Comparison of ENCODE assay signal across 7 mouse cellular contexts in the genomic region with DNA sequence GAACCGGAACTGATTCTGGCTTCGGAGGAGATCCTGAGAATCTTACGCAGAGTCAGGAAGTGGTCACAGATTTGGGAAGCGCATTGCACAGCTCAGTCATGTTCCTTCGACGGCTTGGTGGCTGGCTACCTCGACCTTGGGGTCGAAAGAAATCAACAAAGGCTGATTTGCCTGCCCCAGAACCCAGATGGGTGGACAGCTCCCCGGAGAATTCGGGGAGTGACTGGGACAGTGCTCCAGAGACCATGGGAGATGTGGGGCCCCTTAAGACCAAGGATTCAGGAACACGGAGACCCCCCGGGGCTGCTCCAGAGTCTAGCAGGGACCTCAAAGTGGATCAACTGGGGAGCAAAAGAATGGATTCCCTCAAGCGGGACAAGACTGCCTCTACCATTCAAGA. TPM values are rescaled to one million over a fixed set of nuclear protein-coding genes. Genes with fewer than 3 reads are reported as not detected.
DNase-seq lines count a peak whose midpoint lies in the region; ATAC-seq and TF ChIP-seq lines count a peak whose summit lies in the region.

No protein-coding gene starts in this region.

- no peak for TF ChIP-seq POLR2A in limb, embryonic 14.5 days (IDR thresholded peaks at IDR 0.05; ENCODE audit: borderline replicate concordance, extremely low read depth, insufficient read depth, insufficient read length)

- no peak for DNase-seq in lung, embryonic 14.5 days
- DNase-seq in lung, postnatal 10 days: no peak
- DNase-seq in forebrain, embryonic 10.5 days (ENCODE audit: extremely low spot score, low spot score): no peak
- DNase-seq in limb, embryonic 14.5 days (ENCODE audit: low spot score): no peak
- DNase-seq in right cerebral cortex, postnatal 10 days (ENCODE audit: low spot score in 2 of 2): no peak
- DNase-seq in cerebellum, adult 9-11 months: no peak

- TF ChIP-seq CTCF in lung, embryonic 14.5 days (IDR thresholded peaks at IDR 0.05; ENCODE audit: low read depth): no peak

- peak overlapping the region; percentile 48 for H3K4me3 ChIP-seq in lung, embryonic 14.5 days (ENCODE audit: low read depth, low read length)
- H3K4me3 ChIP-seq in forebrain, embryonic 10.5 days: peak overlapping the region; percentile 68
- H3K4me3 ChIP-seq in limb, embryonic 14.5 days (replicated peaks; ENCODE audit: low read length): peak overlapping the region; percentile 62
- H3K4me3 ChIP-seq in stomach, embryonic 14.5 days (ENCODE audit: low read depth, low read length): peak overlapping the region; percentile 40

- no peaks in the 10 kb centered on the region for H3K27me3 ChIP-seq in lung, embryonic 14.5 days (ENCODE audit: insufficient read depth, low read length)
- H3K27me3 ChIP-seq in forebrain, embryonic 10.5 days (ENCODE audit: poor library complexity, severe bottlenecking): no peaks in the 10 kb centered on the region
- no peaks in the 10 kb centered on the region for H3K27me3 ChIP-seq in limb, embryonic 14.5 days (ENCODE audit: control insufficient read depth, insufficient read depth, low read length)
- H3K27me3 ChIP-seq in stomach, embryonic 14.5 days (ENCODE audit: control insufficient read depth, insufficient read depth, low read length): no peaks in the 10 kb centered on the region

- no peaks in the 10 kb centered on the region; the same call in 1 of the 2 replicates for H3K4me1 ChIP-seq in lung, embryonic 14.5 days (ENCODE audit: insufficient read depth)
- H3K4me1 ChIP-seq in forebrain, embryonic 10.5 days: peaks cover 43% of the 10 kb centered on the region
- peaks cover 16% of the 10 kb centered on the region for H3K4me1 ChIP-seq in limb, embryonic 14.5 days (ENCODE audit: control insufficient read depth, insufficient read depth, low read length)
- H3K4me1 ChIP-seq in stomach, embryonic 14.5 days (ENCODE audit: control insufficient read depth, insufficient read depth, low read length): peaks cover 17% of the 10 kb centered on the region

- H3K9ac ChIP-seq in lung, embryonic 14.5 days: peak overlapping the region; percentile 74
- H3K9ac ChIP-seq in limb, embryonic 14.5 days (ENCODE audit: low read depth, low read length, severe bottlenecking): peak overlapping the region; percentile 77
- H3K9ac ChIP-seq in stomach, embryonic 14.5 days (replicated peaks; ENCODE audit: low read depth, low read length): peak overlapping the region; percentile 41

- peak overlapping the region; percentile 79 for H3K4me2 ChIP-seq in lung, embryonic 14.5 days
- H3K4me2 ChIP-seq in limb, embryonic 14.5 days (replicated peaks; ENCODE audit: low read depth, low read length, severe bottlenecking): peak overlapping the region; percentile 84
- peak overlapping the region; percentile 60 for H3K4me2 ChIP-seq in stomach, embryonic 14.5 days (replicated peaks; ENCODE audit: low read depth, low read length)

- H3K27ac ChIP-seq in lung, embryonic 14.5 days (ENCODE audit: low read depth): no peak overlapping the region
- peak overlapping the region; percentile 87 for H3K27ac ChIP-seq in forebrain, embryonic 10.5 days
- no peak overlapping the region for H3K27ac ChIP-seq in limb, embryonic 14.5 days (replicated peaks; ENCODE audit: low read depth, low read length)
- H3K27ac ChIP-seq in stomach, embryonic 14.5 days (ENCODE audit: low read length): no peak overlapping the region

- no peaks in the 10 kb centered on the region for H3K9me3 ChIP-seq in lung, embryonic 14.5 days (ENCODE audit: low read depth, low read length)
- no peaks in the 10 kb centered on the region for H3K9me3 ChIP-seq in forebrain, embryonic 10.5 days
- no peaks in the 10 kb centered on the region for H3K9me3 ChIP-seq in limb, embryonic 14.5 days (ENCODE audit: control insufficient read depth, low read length)
- H3K9me3 ChIP-seq in stomach, embryonic 14.5 days (ENCODE audit: control insufficient read depth, low read depth, low read length): no peaks in the 10 kb centered on the region

- ATAC-seq in lung, embryonic 14.5 days (ENCODE audit: insufficient read depth): no peak
- ATAC-seq in limb, embryonic 14.5 days (ENCODE audit: low FRiP score, low read depth): no peak
- ATAC-seq in stomach, embryonic 14.5 days (ENCODE audit: insufficient number of reproducible peaks, insufficient read depth, low FRiP score, low read depth): no peak

- peaks cover 27% of the 10 kb centered on the region; the same call in 1 of the 2 replicates for H3K36me3 ChIP-seq in lung, embryonic 14.5 days (ENCODE audit: insufficient read depth)
- H3K36me3 ChIP-seq in forebrain, embryonic 10.5 days (replicated peaks): peaks cover 43% of the 10 kb centered on the region
- peaks cover 25% of the 10 kb centered on the region for H3K36me3 ChIP-seq in limb, embryonic 14.5 days (ENCODE audit: control insufficient read depth, insufficient read depth, low read length)
- peaks cover 10% of the 10 kb centered on the region for H3K36me3 ChIP-seq in stomach, embryonic 14.5 days (ENCODE audit: control insufficient read depth, insufficient read depth, low read length)

- WGBS in lung, embryonic 14.5 days: 52% methylated on average over 13 of the region's 13 CpGs
- WGBS in forebrain, embryonic 10.5 days: 77% methylated on average over 13 of the region's 13 CpGs
- 69% methylated on average over 13 of the region's 13 CpGs for WGBS in limb, embryonic 14.5 days
- WGBS in stomach, embryonic 14.5 days: 60% methylated on average over 13 of the region's 13 CpGs

RNA-seq across cellular contexts. Expression of a gene that starts 0.8 kb away (rescaled TPM):
- 6.8 and 7.6 TPM in 2 replicates for polyA plus RNA-seq in lung, embryonic 14.5 days (2014; fragmentation: Nextera tagmentation; extraction: Ambion mirVana)
- 7.8 and 10.6 TPM in 2 replicates for polyA plus RNA-seq in forebrain, embryonic 10.5 days (2016; fragmentation: Nextera tagmentation; extraction: Ambion mirVana)
- polyA plus RNA-seq in limb, embryonic 14.5 days (2012; rRNA removed): 5.7 and 6.6 TPM in 2 replicates
- 6.4 and 8.2 TPM in 2 replicates for polyA plus RNA-seq in limb, embryonic 14.5 days (2014; fragmentation: Nextera tagmentation; extraction: Ambion mirVana)
- 10.1 and 13.3 TPM in 2 replicates for polyA plus RNA-seq in stomach, embryonic 14.5 days (2014; fragmentation: Nextera tagmentation; extraction: Ambion mirVana)

RNA-seq across cellular contexts. Expression of a gene that starts 4.8 kb away (rescaled TPM):
- 0.31 and 0.67 TPM in 2 replicates for polyA plus RNA-seq in lung, embryonic 14.5 days (2014; fragmentation: Nextera tagmentation; extraction: Ambion mirVana)
- polyA plus RNA-seq in forebrain, embryonic 10.5 days (2016; fragmentation: Nextera tagmentation; extraction: Ambion mirVana): 0.74 and 0.97 TPM in 2 replicates
- polyA plus RNA-seq in limb, embryonic 14.5 days (2012; rRNA removed): 1.1 and 1.7 TPM in 2 replicates
- polyA plus RNA-seq in limb, embryonic 14.5 days (2014; fragmentation: Nextera tagmentation; extraction: Ambion mirVana): 0.26 TPM in 1 of 2 replicates, not detected in the other
- 0.75 and 0.77 TPM in 2 replicates for polyA plus RNA-seq in stomach, embryonic 14.5 days (2014; fragmentation: Nextera tagmentation; extraction: Ambion mirVana)

RNA-seq across cellular contexts. Expression of a gene that starts 5.2 kb away (rescaled TPM):
- 288 and 291 TPM in 2 replicates for polyA plus RNA-seq in lung, embryonic 14.5 days (2014; fragmentation: Nextera tagmentation; extraction: Ambion mirVana)
- polyA plus RNA-seq in forebrain, embryonic 10.5 days (2016; fragmentation: Nextera tagmentation; extraction: Ambion mirVana): 290 and 303 TPM in 2 replicates
- 181 and 250 TPM in 2 replicates for polyA plus RNA-seq in limb, embryonic 14.5 days (2012; rRNA removed)
- 275 and 308 TPM in 2 replicates for polyA plus RNA-seq in limb, embryonic 14.5 days (2014; fragmentation: Nextera tagmentation; extraction: Ambion mirVana)
- 269 and 270 TPM in 2 replicates for polyA plus RNA-seq in stomach, embryonic 14.5 days (2014; fragmentation: Nextera tagmentation; extraction: Ambion mirVana)

RNA-seq across cellular contexts. Expression of a gene that starts 5.8 kb away (rescaled TPM):
- 18.3 and 19.0 TPM in 2 replicates for polyA plus RNA-seq in lung, embryonic 14.5 days (2014; fragmentation: Nextera tagmentation; extraction: Ambion mirVana)
- polyA plus RNA-seq in forebrain, embryonic 10.5 days (2016; fragmentation: Nextera tagmentation; extraction: Ambion mirVana): 33.9 and 42.2 TPM in 2 replicates
- 13.6 and 15.1 TPM in 2 replicates for polyA plus RNA-seq in limb, embryonic 14.5 days (2012; rRNA removed)
- polyA plus RNA-seq in limb, embryonic 14.5 days (2014; fragmentation: Nextera tagmentation; extraction: Ambion mirVana): 17.5 and 20.0 TPM in 2 replicates
- 20.3 and 21.9 TPM in 2 replicates for polyA plus RNA-seq in stomach, embryonic 14.5 days (2014; fragmentation: Nextera tagmentation; extraction: Ambion mirVana)

RNA-seq across cellular contexts. Expression of a gene that starts 8.0 kb away (rescaled TPM):
- polyA plus RNA-seq in lung, embryonic 14.5 days (2014; fragmentation: Nextera tagmentation; extraction: Ambion mirVana): 65.9 and 69.1 TPM in 2 replicates
- polyA plus RNA-seq in forebrain, embryonic 10.5 days (2016; fragmentation: Nextera tagmentation; extraction: Ambion mirVana): 65.9 and 69.0 TPM in 2 replicates
- polyA plus RNA-seq in limb, embryonic 14.5 days (2012; rRNA removed): 265 and 361 TPM in 2 replicates
- 76.2 and 82.8 TPM in 2 replicates for polyA plus RNA-seq in limb, embryonic 14.5 days (2014; fragmentation: Nextera tagmentation; extraction: Ambion mirVana)
- 86.5 and 89.0 TPM in 2 replicates for polyA plus RNA-seq in stomach, embryonic 14.5 days (2014; fragmentation: Nextera tagmentation; extraction: Ambion mirVana)
